Mouse (Mus musculus) liver, embryonic 14.5 days (tissue): ENCODE results near the gene Ambra1. TPM values are rescaled to one million over a fixed set of nuclear protein-coding genes. Genes with fewer than 3 reads are reported as not detected.
A peak's percentile ranks its signal among the peaks of the same experiment; 100 is the strongest.

Experiments
- ATAC-seq: fragments of 200-750 bp; cut with Nextera tagmentation; 2 replicates; pipeline ENCODE4 v1.8.0; 2017; ENCODE audit warnings: moderate number of reproducible peaks, mild to moderate bottlenecking, moderate library complexity; ENCODE audit not compliant: insufficient read depth
- DNase-seq, 3 experiments: peaks; one replicate each; pipeline ENCODE4 v3.0.0-alpha.2; 2012 to 2013; ENCODE audit warnings: low read depth in 3 of 3, low spot score in 3 of 3
- H3K27ac ChIP-seq: fragments of 300-500 bp; sonication (generic); 2 replicates; pipeline ENCODE4 v1.5.1; 2014; ENCODE audit warnings: moderate library complexity, mild to moderate bottlenecking, control low read depth, inconsistent platforms
- H3K27me3 ChIP-seq: fragments of 300-500 bp; sonication (generic); 2 replicates; pipeline ENCODE4 v1.6.1; 2014; ENCODE audit warnings: mild to moderate bottlenecking, low read length, moderate library complexity; ENCODE audit not compliant: control insufficient read depth, insufficient read depth
- H3K36me3 ChIP-seq: fragments of 300-500 bp; sonication (generic); replicated peaks from 2 replicates; pipeline ENCODE4 v1.6.1; 2014; ENCODE audit warnings: low read depth; ENCODE audit not compliant: control insufficient read depth, insufficient read depth
- H3K4me1 ChIP-seq, 2 experiments: fragments of 200-500 bp in 1 of 2; fragments of 300-500 bp in 1 of 2; sonication (generic) in 1 of 2; replicated peaks; 2 replicates each; pipeline ENCODE4 v1.6.1; 2012 to 2014; ENCODE audit warnings: antibody characterized with exemption in 1 of 2, inconsistent platforms in 1 of 2, low read length in 1 of 2; ENCODE audit not compliant: control insufficient read depth in 2 of 2, insufficient read depth in 2 of 2
- H3K4me2 ChIP-seq: fragments of 300-500 bp; sonication (generic); 2 replicates; pipeline ENCODE4 v1.6.1; 2014; ENCODE audit warnings: low read depth, mild to moderate bottlenecking, control low read depth, moderate library complexity
- H3K4me3 ChIP-seq, 2 experiments: fragments of 200-500 bp in 1 of 2; fragments of 300-500 bp in 1 of 2; sonication (generic) in 1 of 2; 2 replicates each; pipeline ENCODE4 v1.5.1; 2012 to 2014; ENCODE audit warnings: low read depth in 2 of 2, low read length in 2 of 2, mild to moderate bottlenecking in 2 of 2, control low read depth in 1 of 2, inconsistent platforms in 1 of 2, moderate library complexity in 1 of 2; ENCODE audit not compliant: insufficient read depth in 1 of 2
- H3K9ac ChIP-seq: fragments of 300-500 bp; sonication (generic); replicated peaks from 2 replicates; pipeline ENCODE4 v1.6.1; 2014; ENCODE audit warnings: mild to moderate bottlenecking, control low read depth, moderate library complexity
- H3K9me3 ChIP-seq: fragments of 300-500 bp; sonication (generic); 2 replicates; pipeline ENCODE4 v1.6.1; 2016; ENCODE audit warnings: low read length, mixed read lengths; ENCODE audit not compliant: control insufficient read depth
- CTCF ChIP-seq: IDR thresholded peaks from 2 replicates; pipeline ENCODE4 v1.5.1; 2016; ENCODE audit warnings: antibody characterized with exemption, low read depth, control low read depth
- EP300 ChIP-seq: IDR thresholded peaks from 2 replicates; pipeline ENCODE4 v1.6.1; 2016; ENCODE audit warnings: antibody characterized with exemption, low read depth
- WGBS: fragments of 180-500 bp; shearing (Covaris S2); extraction: QIAGEN DNeasy Blood & Tissue Kit; methylation state at CpG from one replicate; pipeline ENCODE4 v1.1.7; 2014; ENCODE audit not compliant: insufficient replicate concordance; 5-methylcytosine and 5-hydroxymethylcytosine counted together
- polyA plus RNA-seq, 2 experiments: library from polyadenylated mRNA; depleted of rRNA in 1 of 2; stranded (reverse) in 1 of 2; unstranded in 1 of 2; fragments of >200 nt; fragmentation: Nextera tagmentation in 1 of 2; extraction: Ambion mirVana in 1 of 2; gene quantifications; 2 replicates each; pipeline versions ENCODE4 v1.2.1 to v1.2.3; 2012 to 2014

Gene Ambra1
- polyA plus RNA-seq, 2 experiments, result 3.9 TPM

DNA sequence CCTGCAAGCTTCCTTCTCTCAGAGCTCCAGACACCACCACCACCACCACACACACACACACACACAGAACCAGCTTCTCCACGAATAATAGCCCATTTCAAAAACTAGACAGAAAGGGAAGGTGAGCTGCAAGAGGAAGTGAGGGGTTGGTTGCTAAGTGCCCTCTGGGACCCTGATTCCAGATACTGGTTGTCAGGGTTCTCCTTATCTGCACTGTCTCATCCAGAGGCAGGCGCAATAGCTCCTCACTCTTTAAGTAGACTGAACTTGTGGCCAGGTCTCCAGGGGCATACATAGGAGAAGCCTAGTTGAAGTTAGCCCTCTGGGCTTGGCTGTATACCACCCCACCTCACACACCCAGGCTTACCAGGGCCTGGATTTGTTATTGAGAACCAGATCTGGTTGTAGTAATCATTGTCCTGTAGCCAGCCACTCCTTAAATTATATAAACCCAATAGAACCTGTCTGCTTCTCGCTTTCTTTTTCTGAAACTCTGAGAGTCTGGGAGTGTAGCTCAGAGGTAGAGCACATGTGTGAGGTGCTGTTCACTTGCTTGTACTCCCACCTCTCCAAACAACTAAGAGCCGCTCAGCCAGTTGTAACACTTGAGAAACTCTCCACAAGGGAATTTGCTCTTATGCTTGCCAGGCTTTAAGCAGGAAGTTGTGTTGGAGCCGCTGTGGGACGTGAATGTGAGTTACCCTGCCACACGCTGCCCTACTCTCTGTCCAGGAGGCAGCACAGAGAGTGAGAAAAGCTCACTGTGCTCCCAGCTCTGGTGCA lies 183.6 kb downstream of the Ambra1 start:
- DNase-seq (no peak), ATAC-seq (no peak)
- Histone ChIP-seq H3K9me3 (no peaks in the 10 kb centered on the region), H3K27ac (no peak overlapping the region), H3K27me3 (no peaks in the 10 kb centered on the region), H3K4me1 (peaks cover 10 to 30% of the 10 kb centered on the region in 2 experiments; a peak in 3 of 4 replicates), H3K4me2 (no peak overlapping the region), H3K9ac (no peak overlapping the region), H3K36me3 (peaks cover 10% of the 10 kb centered on the region), H3K4me3 (no peak overlapping the region)
- no peak for TF ChIP-seq EP300
- TF ChIP-seq CTCF, result no peak
- WGBS, result 55% methylated on average over 7 of the region's 7 CpGs

GRCm38 (mm10) chr2:91916346-91916977 lies 186.5 kb downstream of the Ambra1 start:
- peak; percentile 82 for TF ChIP-seq EP300
- TF ChIP-seq CTCF, result no peak
- H3K9me3 ChIP-seq, result no peaks in the 10 kb centered on the region
- DNase-seq (peak in 1 of 3 experiments; percentile 24), ATAC-seq (peak; percentile 78)
- H3K27ac ChIP-seq, result no peak overlapping the region
- H3K4me1 ChIP-seq, result peaks cover 10 to 30% of the 10 kb centered on the region in 2 experiments; a peak in 3 of 4 replicates
- peaks cover 11% of the 10 kb centered on the region for H3K27me3 ChIP-seq
- 20% methylated on average over 7 of the region's 7 CpGs for WGBS
- H3K36me3 ChIP-seq, result peaks cover 10% of the 10 kb centered on the region
- no peak overlapping the region for H3K4me2 ChIP-seq
- no peak overlapping the region for H3K4me3 ChIP-seq
- H3K9ac ChIP-seq, result no peak overlapping the region

GRCm38 (mm10) chr2:91917096-91917495 lies 187.2 kb downstream of the Ambra1 start:
- WGBS, result 72% methylated on average over 7 of the region's 7 CpGs
- ATAC-seq, result no peak
- no peak for TF ChIP-seq CTCF
- no peak for TF ChIP-seq EP300
- H3K4me1 ChIP-seq, result peaks cover 10 to 30% of the 10 kb centered on the region in 2 experiments; a peak in 3 of 4 replicates
- H3K9ac ChIP-seq, result no peak overlapping the region
- no peak for DNase-seq
- H3K4me2 ChIP-seq, result no peak overlapping the region
- peaks cover 17% of the 10 kb centered on the region for H3K27me3 ChIP-seq
- H3K36me3 ChIP-seq, result peaks cover 8% of the 10 kb centered on the region
- no peaks in the 10 kb centered on the region for H3K9me3 ChIP-seq
- H3K27ac ChIP-seq, result no peak overlapping the region
- H3K4me3 ChIP-seq, result no peak overlapping the region

DNA sequence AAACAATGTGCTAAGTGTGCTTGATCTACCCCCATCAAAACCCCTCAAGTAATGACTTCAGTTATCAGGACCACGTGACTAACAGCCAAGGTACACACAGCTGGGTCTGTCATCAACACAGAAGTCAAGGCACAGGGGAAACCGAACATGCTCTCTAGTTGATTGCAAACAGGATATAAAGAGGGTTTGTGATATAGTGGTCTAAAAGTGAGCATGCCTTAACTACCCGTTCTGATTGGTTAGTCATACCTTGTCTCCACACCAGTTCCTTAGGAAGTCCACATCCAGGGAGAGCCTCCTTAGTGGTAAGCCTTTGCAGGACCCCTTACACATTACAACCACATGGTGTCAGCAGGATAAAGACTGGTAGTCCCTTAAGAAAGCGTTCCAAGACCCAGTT lies 190.2 kb downstream of the Ambra1 start:
- H3K4me1 ChIP-seq, result peaks cover 10 to 22% of the 10 kb centered on the region in 2 experiments; a peak in 3 of 4 replicates
- H3K9ac ChIP-seq, result no peak overlapping the region
- H3K27ac ChIP-seq, result no peak overlapping the region
- H3K27me3 ChIP-seq, result peaks cover 47% of the 10 kb centered on the region
- TF ChIP-seq CTCF, result no peak
- TF ChIP-seq EP300, result no peak
- H3K9me3 ChIP-seq, result no peaks in the 10 kb centered on the region
- 49% methylated on average over 4 of the region's 4 CpGs for WGBS
- peaks cover 8% of the 10 kb centered on the region for H3K36me3 ChIP-seq
- DNase-seq, result no peak
- H3K4me3 ChIP-seq, result no peak overlapping the region
- no peak overlapping the region for H3K4me2 ChIP-seq
- ATAC-seq, result no peak

- 5% methylated on average over 31 of the region's 31 CpGs for WGBS
- Histone ChIP-seq H3K9ac (no peak overlapping the region), H3K27me3 (peaks cover 49% of the 10 kb centered on the region)
Observed at GRCm38 (mm10) chr2:91921181-91921789, 191.4 kb downstream of the Ambra1 start.

More at GRCm38 (mm10) chr2:91921181-91921789, 191.4 kb downstream of the Ambra1 start:
- peaks cover 8% of the 10 kb centered on the region for H3K36me3 ChIP-seq
- H3K9me3 ChIP-seq, result no peaks in the 10 kb centered on the region
- DNase-seq (peak in 1 of 3 experiments; percentile 35), ATAC-seq (no peak)
- H3K4me1 ChIP-seq, result peaks cover 6 to 12% of the 10 kb centered on the region in 2 experiments; a peak in 3 of 4 replicates
- TF ChIP-seq CTCF (no peak), EP300 (no peak)
- H3K4me2 ChIP-seq, result peak overlapping the region; percentile 68
- no peak overlapping the region for H3K27ac ChIP-seq
- peak overlapping the region; percentile 44 to 49; a peak in 3 of 4 replicates for H3K4me3 ChIP-seq
